Mouse (Mus musculus) myocyte (in vitro differentiated cells): ENCODE results near the gene Trmt112. TPM values are rescaled to one million over a fixed set of nuclear protein-coding genes. Genes with fewer than 3 reads are reported as not detected.

ENCODE experiments used
- H3K27me3 ChIP-seq: one replicate; pipeline ENCODE4 v1.6.1; 2011; ENCODE audit not compliant: control insufficient read depth, insufficient read depth, insufficient read length
- H3K36me3 ChIP-seq: one replicate; pipeline ENCODE4 v1.6.1; 2011; ENCODE audit not compliant: control insufficient read depth, insufficient read depth
- H3K4me2 ChIP-seq: one replicate; pipeline ENCODE4 v1.6.1; 2011; ENCODE audit warnings: low read depth, control low read depth
- H3K4me3 ChIP-seq: one replicate; pipeline ENCODE4 v1.5.1; 2011; ENCODE audit warnings: mild to moderate bottlenecking, control low read depth, moderate library complexity
- H3K79me2 ChIP-seq: one replicate; pipeline ENCODE4 v1.6.1; 2011; ENCODE audit not compliant: control insufficient read depth, insufficient read depth
- H3ac ChIP-seq: one replicate; pipeline ENCODE4 v1.6.1; 2011; ENCODE audit not compliant: control insufficient read depth, insufficient read length
- CEBPB ChIP-seq: IDR thresholded peaks from 2 replicates; pipeline ENCODE4 v1.6.1; 2011; ENCODE audit warnings: mild to moderate bottlenecking, moderate library complexity; ENCODE audit not compliant: poor library complexity, insufficient read depth, severe bottlenecking
- E2F4 ChIP-seq: IDR thresholded peaks from one replicate; pipeline ENCODE4 v1.6.1; 2011; ENCODE audit warnings: mild to moderate bottlenecking, control low read depth, moderate library complexity; ENCODE audit not compliant: insufficient read depth
- MAX ChIP-seq: IDR thresholded peaks from one replicate; pipeline ENCODE4 v1.6.1; 2011; ENCODE audit warnings: low read depth, mild to moderate bottlenecking, control low read depth
- MYOD1 ChIP-seq, 3 experiments: IDR thresholded peaks; one replicate each; pipeline ENCODE4 v1.6.1; 2011; ENCODE audit warnings: control low read depth in 2 of 3, low read depth in 2 of 3, mild to moderate bottlenecking in 2 of 3, moderate library complexity in 1 of 3; ENCODE audit not compliant: insufficient read length in 2 of 3, control insufficient read depth in 1 of 3
- MYOG ChIP-seq, 3 experiments: IDR thresholded peaks; one replicate each; pipeline ENCODE4 v1.6.1; 2011; ENCODE audit warnings: control low read depth in 2 of 3, low read depth in 2 of 3, mild to moderate bottlenecking in 2 of 3; ENCODE audit not compliant: insufficient read length in 2 of 3, control insufficient read depth in 1 of 3, insufficient read depth in 1 of 3
- POLR2A ChIP-seq: IDR thresholded peaks from one replicate; pipeline ENCODE4 v1.6.1; 2011; ENCODE audit warnings: low read depth, mild to moderate bottlenecking, control low read depth, moderate library complexity; ENCODE audit not compliant: insufficient read length
- POLR2AphosphoS2 ChIP-seq: IDR thresholded peaks from one replicate; pipeline ENCODE4 v1.6.1; 2011; ENCODE audit warnings: low read depth, control low read depth; ENCODE audit not compliant: insufficient read length
- REST ChIP-seq: IDR thresholded peaks from one replicate; pipeline ENCODE4 v1.6.1; 2011; ENCODE audit warnings: mild to moderate bottlenecking, control low read depth, moderate library complexity; ENCODE audit not compliant: insufficient read depth, insufficient read length
- SRF ChIP-seq: IDR thresholded peaks from one replicate; pipeline ENCODE4 v1.6.1; 2011; ENCODE audit warnings: low read depth; ENCODE audit not compliant: control insufficient read depth, insufficient read length
- TCF12 ChIP-seq: IDR thresholded peaks from one replicate; pipeline ENCODE4 v1.6.1; 2011; ENCODE audit warnings: mild to moderate bottlenecking, control low read depth; ENCODE audit not compliant: poor library complexity, insufficient read depth, severe bottlenecking
- TCF3 ChIP-seq: IDR thresholded peaks from one replicate; pipeline ENCODE4 v1.6.1; 2011; ENCODE audit warnings: low read depth, control low read depth; ENCODE audit not compliant: insufficient read length
- USF1 ChIP-seq: IDR thresholded peaks from one replicate; pipeline ENCODE4 v1.6.1; 2011; ENCODE audit warnings: low read depth, mild to moderate bottlenecking, control low read depth, moderate library complexity
- polyA plus RNA-seq: library from polyadenylated mRNA; unstranded; fragments of >200 nt; fragmentation: generic; extraction: Trizol; gene quantifications from one replicate; pipeline ENCODE4 v1.2.1, GENCODE M21; 2012; ENCODE audit warnings: missing spikeins

Gene Trmt112
- polyA plus RNA-seq = 281 TPM

DNA sequence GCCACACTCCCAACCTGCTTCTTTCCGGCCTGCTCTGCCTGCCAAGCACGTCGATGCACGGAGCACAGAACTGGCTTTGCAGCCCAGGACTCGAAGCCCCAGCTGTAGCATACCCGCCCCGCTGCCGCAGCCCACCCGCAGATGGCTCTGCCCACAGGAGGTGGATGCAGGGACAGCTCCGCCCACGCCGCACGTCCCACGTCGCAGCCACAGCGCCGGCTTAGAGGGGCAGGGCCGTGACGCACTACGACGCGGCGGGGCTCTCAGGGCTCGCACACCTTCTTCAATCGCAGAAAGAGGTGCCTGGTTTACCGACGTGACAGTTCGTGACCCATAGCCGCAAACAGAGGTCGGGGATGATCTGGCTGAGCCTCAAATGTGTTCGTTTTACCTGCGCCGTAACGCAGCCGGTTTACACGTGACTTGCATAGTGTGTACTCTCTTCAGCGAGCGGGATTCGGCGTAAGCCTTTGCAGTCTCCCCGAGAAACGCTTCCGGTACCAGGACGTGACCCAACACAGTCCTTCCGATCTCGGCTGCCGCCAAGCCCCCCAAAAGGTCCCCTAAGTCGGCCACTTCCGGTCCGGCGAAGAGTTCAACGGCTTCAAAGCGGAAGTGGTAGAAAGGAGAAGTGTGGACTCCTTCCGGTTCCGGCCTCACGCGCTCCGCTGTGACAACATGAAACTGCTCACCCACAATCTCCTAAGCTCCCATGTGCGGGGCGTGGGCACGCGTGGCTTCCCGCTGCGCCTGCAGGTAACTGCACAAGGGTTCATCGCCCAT, at the start of gene Trmt112, which contains the start of gene Prdx5:
TSS of gene Trmt112 (plus strand) at position 192 of the 783 bp plus-strand sequence.
TSS of gene Prdx5 (minus strand) at position 600 of the 783 bp plus-strand sequence.
- peak within 1 kb of the TSS; percentile 85 for H3K4me3 ChIP-seq
- peaks cover 25% of the 10 kb centered on the region for H3K79me2 ChIP-seq
- H3K36me3 ChIP-seq = peaks cover 11% of the 10 kb centered on the region
- no peaks in the 10 kb centered on the region for H3K27me3 ChIP-seq
- H3K4me2 ChIP-seq = peak within 1 kb of the TSS; percentile 84
- peak within 1 kb of the TSS; percentile 40 for H3ac ChIP-seq
- TF ChIP-seq MYOG (IDR thresholded peaks at IDR 0.05; ENCODE audit: control insufficient read depth in 1 of 3, insufficient read depth in 1 of 3, insufficient read length in 2 of 3, low read depth in 2 of 3) = peak in 2 of 3 experiments; percentile 60 to 61
- TF ChIP-seq MAX = no peak
- peak; percentile 96 for TF ChIP-seq POLR2A
- TF ChIP-seq TCF12 = no peak
- no peak for TF ChIP-seq TCF3
- TF ChIP-seq POLR2AphosphoS2 = peak; percentile 91
- no peak for TF ChIP-seq CEBPB
- TF ChIP-seq SRF = peak; percentile 44
- no peak for TF ChIP-seq USF1
- no peak for TF ChIP-seq E2F4
- TF ChIP-seq MYOD1 (IDR thresholded peaks at IDR 0.05; ENCODE audit: control insufficient read depth in 1 of 3, insufficient read length in 2 of 3, low read depth in 2 of 3) = peak in 1 of 3 experiments; percentile 35
- no peak for TF ChIP-seq REST

DNA sequence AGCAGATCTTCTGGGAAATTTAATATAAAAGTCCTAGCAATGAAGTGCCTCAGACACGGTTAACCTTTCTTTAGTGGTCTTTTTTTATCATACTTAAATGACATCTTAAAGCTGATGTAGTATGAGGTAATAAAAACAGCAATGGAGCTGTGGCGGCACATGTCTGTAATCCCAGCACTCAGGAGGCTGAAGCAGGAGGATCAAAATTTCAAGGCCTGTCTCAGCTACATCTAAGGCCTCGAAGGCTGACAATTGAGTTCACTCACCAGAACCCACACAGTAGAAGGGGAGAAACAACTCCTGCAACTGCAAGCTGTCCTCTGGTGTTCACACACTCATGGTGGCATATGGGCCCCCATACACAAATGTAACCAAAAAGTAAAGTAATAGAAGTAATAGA, 49.5 kb upstream of the Trmt112 start:
- Histone ChIP-seq H3K79me2 (no peaks in the 10 kb centered on the region), H3K27me3 (no peaks in the 10 kb centered on the region), H3K36me3 (no peaks in the 10 kb centered on the region), H3K4me3 (no peak overlapping the region), H3ac (no peak overlapping the region), H3K4me2 (no peak overlapping the region)
- TF ChIP-seq MAX = no peak
- no peak for TF ChIP-seq TCF3
- no peak for TF ChIP-seq MYOD1 (IDR thresholded peaks at IDR 0.05; ENCODE audit: control insufficient read depth in 1 of 3, insufficient read length in 2 of 3, low read depth in 2 of 3)

DNA sequence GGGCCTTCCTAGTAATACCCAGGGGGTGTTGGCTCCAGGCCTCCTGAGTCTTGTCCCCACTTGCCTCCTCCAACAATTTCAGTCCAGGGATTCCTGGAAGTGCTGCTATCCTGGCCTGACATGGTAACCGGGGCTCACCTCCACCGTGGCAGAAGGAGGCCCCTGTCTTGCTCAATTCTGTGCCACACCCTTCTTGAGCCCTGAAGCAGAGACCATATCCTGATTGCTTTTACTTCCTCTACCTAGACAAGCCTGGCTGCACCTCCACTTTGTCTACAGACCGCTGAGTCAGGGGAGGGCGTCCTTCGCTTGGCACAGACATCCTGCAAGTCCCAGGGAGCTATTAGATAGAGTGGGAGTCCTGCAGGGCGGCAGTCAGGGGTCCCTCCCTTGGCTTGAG, 48.8 kb upstream of the Trmt112 start:
- Histone ChIP-seq H3K4me3 (no peak overlapping the region), H3K36me3 (no peaks in the 10 kb centered on the region), H3K27me3 (no peaks in the 10 kb centered on the region), H3K79me2 (no peaks in the 10 kb centered on the region), H3ac (no peak overlapping the region), H3K4me2 (no peak overlapping the region)
- TF ChIP-seq REST (no peak), POLR2A (no peak), TCF3 (no peak), POLR2AphosphoS2 (no peak), MYOG (IDR thresholded peaks at IDR 0.05; ENCODE audit: control insufficient read depth in 1 of 3, insufficient read depth in 1 of 3, insufficient read length in 2 of 3, low read depth in 2 of 3) (no peak), MAX (no peak), CEBPB (no peak), USF1 (no peak), SRF (no peak), MYOD1 (IDR thresholded peaks at IDR 0.05; ENCODE audit: control insufficient read depth in 1 of 3, insufficient read length in 2 of 3, low read depth in 2 of 3) (no peak), TCF12 (no peak), E2F4 (no peak)

DNA sequence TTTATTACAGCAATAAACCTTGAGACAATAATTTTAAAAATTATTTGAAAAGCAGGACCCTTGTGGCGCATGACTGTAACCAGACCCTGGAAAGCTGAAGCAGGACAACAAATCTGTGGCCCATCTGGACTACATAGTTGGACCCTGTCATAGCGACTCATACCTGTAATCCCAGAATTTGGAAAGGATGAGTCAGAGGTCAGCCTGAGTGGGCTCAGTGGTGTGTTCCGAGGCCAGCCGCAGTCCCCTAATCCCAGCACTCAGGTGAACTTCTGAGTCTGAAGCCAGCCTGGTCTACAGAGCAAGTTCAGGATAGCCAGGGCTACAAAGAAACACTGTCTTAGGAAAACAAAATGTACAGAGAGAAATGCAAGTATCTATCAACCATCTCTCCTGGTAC, 48.0 kb upstream of the Trmt112 start:
- H3ac ChIP-seq = no peak overlapping the region
- no peak overlapping the region for H3K4me2 ChIP-seq
- TF ChIP-seq TCF3 = no peak
- TF ChIP-seq E2F4 = no peak
- TF ChIP-seq MAX = no peak
- TF ChIP-seq MYOD1 (IDR thresholded peaks at IDR 0.05; ENCODE audit: control insufficient read depth in 1 of 3, insufficient read length in 2 of 3, low read depth in 2 of 3) = no peak
- no peak for TF ChIP-seq MYOG (IDR thresholded peaks at IDR 0.05; ENCODE audit: control insufficient read depth in 1 of 3, insufficient read depth in 1 of 3, insufficient read length in 2 of 3, low read depth in 2 of 3)
- no peak for TF ChIP-seq POLR2AphosphoS2
- no peak for TF ChIP-seq USF1
- TF ChIP-seq CEBPB = no peak
- no peak for TF ChIP-seq SRF
- TF ChIP-seq REST = no peak
- TF ChIP-seq POLR2A = no peak
- no peak for TF ChIP-seq TCF12
- no peaks in the 10 kb centered on the region for H3K27me3 ChIP-seq
- H3K4me3 ChIP-seq = no peak overlapping the region
- no peaks in the 10 kb centered on the region for H3K79me2 ChIP-seq
- no peaks in the 10 kb centered on the region for H3K36me3 ChIP-seq
